Mouse (Mus musculus): ENCODE measurements around the gene Gga1.
"Not testable (repeated sequence)": the region's sequence is repeated elsewhere in the genome, so short reads cannot be mapped to it uniquely, and the experiment has no call there.

Gga1 gene

GRCm38 (mm10) chr15:78873803-78874435 is 3.1 kb upstream of the Gga1 start:
- DNase-seq (ENCODE audit: low read depth in 2 of 2, low spot score in 2 of 2): no peak

GRCm38 (mm10) chr15:78874989-78875388 is 2.0 kb upstream of the Gga1 start:
- DNase-seq (ENCODE audit: low read depth in 2 of 2, low spot score in 2 of 2): no peak

GRCm38 (mm10) chr15:78875537-78875936 is 1.5 kb upstream of the Gga1 start:
- DNase-seq (ENCODE audit: low read depth in 2 of 2, low spot score in 2 of 2): no peak

- peak in 1 of 2 experiments; percentile 37 for DNase-seq (ENCODE audit: low read depth in 2 of 2, low spot score in 2 of 2)
Measured at GRCm38 (mm10) chr15:78876258-78876696, 713 bp upstream of the Gga1 start.

GRCm38 (mm10) chr15:78877810-78878390 is 910 bp downstream of the Gga1 start:
- DNase-seq (ENCODE audit: low read depth in 2 of 2, low spot score in 2 of 2): no peak

GRCm38 (mm10) chr15:78878792-78879516 is 2.0 kb downstream of the Gga1 start:
- DNase-seq (ENCODE audit: low read depth in 2 of 2, low spot score in 2 of 2): not testable (repeated sequence)

GRCm38 (mm10) chr15:78880432-78880831 is 3.4 kb downstream of the Gga1 start:
- DNase-seq (ENCODE audit: low read depth in 2 of 2, low spot score in 2 of 2): no peak

GRCm38 (mm10) chr15:78881828-78882227 is 4.8 kb downstream of the Gga1 start:
- no peak for DNase-seq (ENCODE audit: low read depth in 2 of 2, low spot score in 2 of 2)

- no peak for DNase-seq (ENCODE audit: low read depth in 2 of 2, low spot score in 2 of 2)
Measured at GRCm38 (mm10) chr15:78889401-78889853, 12.4 kb downstream of the Gga1 start.

GRCm38 (mm10) chr15:78892440-78892839 is 15.4 kb downstream of the Gga1 start:
- DNase-seq (ENCODE audit: low read depth in 2 of 2, low spot score in 2 of 2): no peak

GRCm38 (mm10) chr15:78894726-78895125 is 17.7 kb downstream of the Gga1 start:
- DNase-seq (ENCODE audit: low read depth in 2 of 2, low spot score in 2 of 2): no peak

GRCm38 (mm10) chr15:78895741-78896140 is 18.8 kb downstream of the Gga1 start:
- DNase-seq (ENCODE audit: low read depth in 2 of 2, low spot score in 2 of 2): no peak

GRCm38 (mm10) chr15:78896149-78896548 is 19.2 kb downstream of the Gga1 start:
- peak in 1 of 2 experiments; percentile 41 for DNase-seq (ENCODE audit: low read depth in 2 of 2, low spot score in 2 of 2)

- DNase-seq (ENCODE audit: low read depth in 2 of 2, low spot score in 2 of 2): no peak
Measured at GRCm38 (mm10) chr15:78897488-78897887, 20.5 kb downstream of the Gga1 start.

GRCm38 (mm10) chr15:78898507-78899001 is 21.6 kb downstream of the Gga1 start:
- DNase-seq (ENCODE audit: low read depth in 2 of 2, low spot score in 2 of 2): peak in 1 of 2 experiments; percentile 48

- no peak for DNase-seq (ENCODE audit: low read depth in 2 of 2, low spot score in 2 of 2)
Measured at GRCm38 (mm10) chr15:78899409-78899739, 22.4 kb downstream of the Gga1 start, which contains the start of gene Gm49510. Gene Gm49510 (plus strand): TSS chr15:78899667.

GRCm38 (mm10) chr15:78899740-78900584 is 23.0 kb downstream of the Gga1 start, which contains the start of gene Sh3bp1:
Gene Sh3bp1 (plus strand): TSS chr15:78899768.
- DNase-seq (ENCODE audit: low read depth in 2 of 2, low spot score in 2 of 2): peak in 1 of 2 experiments; percentile 58

GRCm38 (mm10) chr15:78900585-78901421 is 23.8 kb downstream of the Gga1 start:
- no peak for DNase-seq (ENCODE audit: low read depth in 2 of 2, low spot score in 2 of 2)

GRCm38 (mm10) chr15:78901422-78901789 is 24.4 kb downstream of the Gga1 start:
- DNase-seq (ENCODE audit: low read depth in 2 of 2, low spot score in 2 of 2): no peak

- peak; percentile 80 to 84 for DNase-seq (ENCODE audit: low read depth in 2 of 2, low spot score in 2 of 2)
Measured at GRCm38 (mm10) chr15:78903243-78903642, 26.3 kb downstream of the Gga1 start.
